ENCODE assay signal across 16 mouse cellular contexts in genomic region chr2:31129742-31130518, GRCm38 (mm10). TPM values are rescaled to one million over a fixed set of nuclear protein-coding genes. Genes with fewer than 3 reads are reported as not detected.
DNase-seq lines count a peak whose midpoint lies in the region; ATAC-seq and TF ChIP-seq lines count a peak whose summit lies in the region.
"Had no signal": no experiment of that assay in that cellular context is flagged by ENCODE, and none has a peak within 500 bp of the region (broad histone marks: within the 10 kb centered on the region; RNA-seq: fewer than 3 reads in every experiment).

No protein-coding gene starts in this region.

- H3K27me3 ChIP-seq in hindbrain, postnatal 0 days (ENCODE audit: insufficient read depth, low read length) = no peaks in the 10 kb centered on the region
- H3K27me3 ChIP-seq in hindbrain, embryonic 12.5 days = no peaks in the 10 kb centered on the region
- no peaks in the 10 kb centered on the region for H3K27me3 ChIP-seq in E14TG2a.4 (ENCODE audit: insufficient read depth, low read length)
- H3K27me3 ChIP-seq in liver, embryonic 13.5 days = no peaks in the 10 kb centered on the region
- no peaks in the 10 kb centered on the region for H3K27me3 ChIP-seq in midbrain, embryonic 14.5 days (ENCODE audit: control insufficient read depth, insufficient read depth, low read length)

- H3K4me3 ChIP-seq in hindbrain, postnatal 0 days (ENCODE audit: low read length) = no peak overlapping the region
- no peak overlapping the region for H3K4me3 ChIP-seq in hindbrain, embryonic 12.5 days
- peak overlapping the region; percentile 58 for H3K4me3 ChIP-seq in E14TG2a.4 (replicated peaks; ENCODE audit: low read length)
- no peak overlapping the region for H3K4me3 ChIP-seq in liver, embryonic 13.5 days (replicated peaks)
- H3K4me3 ChIP-seq in midbrain, embryonic 14.5 days (replicated peaks; ENCODE audit: low read depth, low read length) = no peak overlapping the region
- H3K4me3 ChIP-seq: myocyte had no signal

- H3K9ac ChIP-seq in hindbrain, postnatal 0 days (replicated peaks; ENCODE audit: low read length) = no peak overlapping the region
- H3K9ac ChIP-seq in hindbrain, embryonic 12.5 days = no peak overlapping the region
- no peak overlapping the region for H3K9ac ChIP-seq in liver, embryonic 13.5 days
- no peak overlapping the region for H3K9ac ChIP-seq in midbrain, embryonic 14.5 days (replicated peaks; ENCODE audit: low read length)
- H3K9ac ChIP-seq: lung, embryonic 14.5 days had no signal

- no peaks in the 10 kb centered on the region for H3K36me3 ChIP-seq in hindbrain, postnatal 0 days (ENCODE audit: insufficient read depth, low read length)
- H3K36me3 ChIP-seq in hindbrain, embryonic 12.5 days = no peaks in the 10 kb centered on the region
- H3K36me3 ChIP-seq in E14TG2a.4 (ENCODE audit: insufficient read depth, low read length) = peaks cover 18% of the 10 kb centered on the region
- H3K36me3 ChIP-seq in liver, embryonic 13.5 days = no peaks in the 10 kb centered on the region
- H3K36me3 ChIP-seq in midbrain, embryonic 14.5 days (ENCODE audit: control insufficient read depth, insufficient read depth, low read length) = no peaks in the 10 kb centered on the region

- H3K4me1 ChIP-seq in hindbrain, postnatal 0 days (ENCODE audit: insufficient read depth, low read length) = peaks cover 10% of the 10 kb centered on the region; the same call in 1 of the 2 replicates
- H3K4me1 ChIP-seq in hindbrain, embryonic 12.5 days = peaks cover 13% of the 10 kb centered on the region; the same call in 1 of the 2 replicates
- peaks cover 95% of the 10 kb centered on the region for H3K4me1 ChIP-seq in E14TG2a.4 (replicated peaks; ENCODE audit: low read depth, low read length)
- H3K4me1 ChIP-seq in liver, embryonic 13.5 days (replicated peaks) = peaks cover 89% of the 10 kb centered on the region
- H3K4me1 ChIP-seq in midbrain, embryonic 14.5 days (ENCODE audit: control insufficient read depth, insufficient read depth, low read length) = no peaks in the 10 kb centered on the region

- ATAC-seq in hindbrain, postnatal 0 days = no peak
- no peak for ATAC-seq in hindbrain, embryonic 12.5 days (ENCODE audit: low FRiP score)
- no peak for ATAC-seq in liver, embryonic 13.5 days (ENCODE audit: low read depth)
- no peak for ATAC-seq in midbrain, embryonic 14.5 days (ENCODE audit: low FRiP score, low TSS enrichment)

- DNase-seq in cerebellum, postnatal 25 days = peak; percentile 34
- DNase-seq in cerebellum, adult 11-12 months = no peak
- DNase-seq in hindbrain, postnatal 0 days (ENCODE audit: low spot score) = no peak
- DNase-seq in liver, embryonic 13.5 days = no peak
- DNase-seq in midbrain, embryonic 14.5 days = no peak
- DNase-seq in kidney, adult 8-10 months = no peak
- DNase-seq: adrenal gland, postnatal 10 days; cerebellum, postnatal 10 days; kidney, postnatal 14 days; left cerebral cortex, postnatal 4 days; lung, embryonic 14.5 days; right cerebral cortex, postnatal 14 days had no signal

- 0 out of 2 replicates have a peak overlapping the region, but pooled peaks have one; percentile 32 for H3K27ac ChIP-seq in hindbrain, postnatal 0 days
- no peak overlapping the region for H3K27ac ChIP-seq in hindbrain, embryonic 12.5 days
- H3K27ac ChIP-seq in liver, embryonic 13.5 days = 0 out of 2 replicates have a peak overlapping the region, but pooled peaks have one; percentile 51
- no peak overlapping the region for H3K27ac ChIP-seq in midbrain, embryonic 14.5 days (replicated peaks; ENCODE audit: low read depth, low read length)

- no peak overlapping the region for H3K4me2 ChIP-seq in hindbrain, postnatal 0 days (ENCODE audit: low read depth, low read length)
- no peak overlapping the region for H3K4me2 ChIP-seq in hindbrain, embryonic 12.5 days (replicated peaks)
- H3K4me2 ChIP-seq in liver, embryonic 13.5 days = no peak overlapping the region
- no peak overlapping the region for H3K4me2 ChIP-seq in midbrain, embryonic 14.5 days (ENCODE audit: low read length)
- H3K4me2 ChIP-seq: lung, embryonic 14.5 days; midbrain, embryonic 11.5 days had no signal

- no peak for TF ChIP-seq CTCF in hindbrain, postnatal 0 days (IDR thresholded peaks at IDR 0.05; ENCODE audit: low read depth)
- no peak for TF ChIP-seq CTCF in E14TG2a.4 (conservative IDR thresholded peaks at IDR 0.05; ENCODE audit: low read length)

- H3K9me3 ChIP-seq in hindbrain, postnatal 0 days (ENCODE audit: low read length) = no peaks in the 10 kb centered on the region
- no peaks in the 10 kb centered on the region for H3K9me3 ChIP-seq in hindbrain, embryonic 12.5 days (replicated peaks)
- H3K9me3 ChIP-seq in E14TG2a.4 (ENCODE audit: low read length) = no peaks in the 10 kb centered on the region
- no peaks in the 10 kb centered on the region for H3K9me3 ChIP-seq in liver, embryonic 13.5 days (replicated peaks)
- H3K9me3 ChIP-seq in midbrain, embryonic 14.5 days (ENCODE audit: control insufficient read depth, low read length) = no peaks in the 10 kb centered on the region

- WGBS in hindbrain, postnatal 0 days = 79% methylated on average over 14 of the region's 14 CpGs
- WGBS in hindbrain, embryonic 12.5 days = 88% methylated on average over 14 of the region's 14 CpGs
- 62% methylated on average over 14 of the region's 14 CpGs for WGBS in liver, embryonic 13.5 days (ENCODE audit: insufficient replicate concordance)
- 84% methylated on average over 14 of the region's 14 CpGs for WGBS in midbrain, embryonic 14.5 days

RNA-seq across cellular contexts. Expression of gene Fnbp1, which starts 11.9 kb away (rescaled TPM):
- total RNA-seq in hindbrain, postnatal 0 days (2014; rRNA removed) = 20.1 and 24.1 TPM in 2 replicates
- polyA plus RNA-seq in hindbrain, postnatal 0 days (2015; fragmentation: Nextera tagmentation; extraction: Ambion mirVana) = 31.0 and 32.1 TPM in 2 replicates
- polyA plus RNA-seq in hindbrain, embryonic 12.5 days (2016; fragmentation: Nextera tagmentation; extraction: Ambion mirVana) = 18.7 and 19.9 TPM in 2 replicates
- polyA plus RNA-seq in liver, embryonic 13.5 days (2015; fragmentation: Nextera tagmentation; extraction: Ambion mirVana) = 5.7 and 6.9 TPM in 2 replicates
- polyA plus RNA-seq in midbrain, embryonic 14.5 days (2014; fragmentation: Nextera tagmentation; extraction: Ambion mirVana) = 18.3 and 21.0 TPM in 2 replicates

RNA-seq across cellular contexts. Expression of gene Gpr107, which starts 22.2 kb away (rescaled TPM):
- total RNA-seq in hindbrain, postnatal 0 days (2014; rRNA removed) = 49.3 and 52.9 TPM in 2 replicates
- polyA plus RNA-seq in hindbrain, postnatal 0 days (2015; fragmentation: Nextera tagmentation; extraction: Ambion mirVana) = 28.2 and 31.9 TPM in 2 replicates
- polyA plus RNA-seq in hindbrain, embryonic 12.5 days (2016; fragmentation: Nextera tagmentation; extraction: Ambion mirVana) = 43.1 and 46.6 TPM in 2 replicates
- polyA plus RNA-seq in liver, embryonic 13.5 days (2015; fragmentation: Nextera tagmentation; extraction: Ambion mirVana) = 11.8 and 14.1 TPM in 2 replicates
- polyA plus RNA-seq in midbrain, embryonic 14.5 days (2014; fragmentation: Nextera tagmentation; extraction: Ambion mirVana) = 25.5 and 25.6 TPM in 2 replicates

Comparison
In these comparisons a context has a peak if more than half of its experiments do, and no peak if none do; other contexts are left out.
1. DNase-seq: peak in cerebellum, postnatal 25 days (2 of 2); none in cerebellum, adult 11-12 months (single experiment), hindbrain, postnatal 0 days (single experiment), liver, embryonic 13.5 days (single experiment), midbrain, embryonic 14.5 days (single experiment) and kidney, adult 8-10 months (0 of 2).
2. H3K27ac ChIP-seq: peak in hindbrain, postnatal 0 days (single experiment) and liver, embryonic 13.5 days (single experiment); none in hindbrain, embryonic 12.5 days (single experiment) and midbrain, embryonic 14.5 days (single experiment).